Mouse (Mus musculus) CH12.LX (cell line): ENCODE data around the gene Ankrd60. TPM values are rescaled to one million over a fixed set of nuclear protein-coding genes. Genes with fewer than 3 reads are reported as not detected.

Experiments used
- DNase-seq: peaks from one replicate; pipeline ENCODE4 v3.0.0-alpha.2; 2013; ENCODE audit errors: extremely low read depth
- H3K27ac ChIP-seq: 2 replicates; pipeline ENCODE4 v1.5.1; 2012; ENCODE audit warnings: low read depth, mild to moderate bottlenecking, control low read depth, moderate library complexity; ENCODE audit not compliant: insufficient read depth
- H3K27me3 ChIP-seq: replicated peaks from 2 replicates; pipeline ENCODE3; 2012; ENCODE audit warnings: inconsistent platforms
- H3K36me3 ChIP-seq, 2 experiments: replicated peaks in 1 of 2; 2 replicates each; pipeline versions ENCODE3 to v1.6.1; 2012; ENCODE audit warnings: inconsistent platforms in 1 of 2, low read length in 1 of 2, mild to moderate bottlenecking in 1 of 2, mixed read lengths in 1 of 2, moderate library complexity in 1 of 2; ENCODE audit not compliant: control insufficient read depth in 1 of 2, insufficient read depth in 1 of 2
- H3K4me1 ChIP-seq, 2 experiments: 2 replicates each; pipeline ENCODE4 v1.6.1; 2012; ENCODE audit warnings: inconsistent platforms in 1 of 2, moderate library complexity in 1 of 2; ENCODE audit not compliant: insufficient read depth in 2 of 2, control insufficient read depth in 1 of 2
- H3K4me2 ChIP-seq: 2 replicates; pipeline ENCODE4 v1.6.1; 2012; ENCODE audit warnings: low read depth, mild to moderate bottlenecking, control low read depth; ENCODE audit not compliant: poor library complexity, insufficient read depth, severe bottlenecking
- H3K4me3 ChIP-seq, 3 experiments: fragments of 150-350 bp in 1 of 3; sonication (generic) in 1 of 3; replicated peaks in 1 of 3; 2 replicates each; pipeline versions ENCODE3 to v1.5.1; 2011 to 2012; ENCODE audit warnings: low read depth in 2 of 3, low read length in 2 of 3, mild to moderate bottlenecking in 2 of 3, moderate library complexity in 2 of 3, control low read depth in 1 of 3, improper control_type of control experiment in 1 of 3, inconsistent platforms in 1 of 3, mixed read lengths in 1 of 3; ENCODE audit not compliant: poor library complexity in 1 of 3
- H3K79me2 ChIP-seq: replicated peaks from 2 replicates; pipeline ENCODE4 v1.6.1; 2012; ENCODE audit warnings: mild to moderate bottlenecking, moderate library complexity; ENCODE audit not compliant: control insufficient read depth, poor library complexity, insufficient read depth, severe bottlenecking; ENCODE audit errors: extremely low read depth
- H3K9ac ChIP-seq: 2 replicates; pipeline ENCODE4 v1.6.1; 2012; ENCODE audit warnings: low read depth, mild to moderate bottlenecking, control low read depth, moderate library complexity; ENCODE audit not compliant: insufficient read depth
- H3K9me3 ChIP-seq: replicated peaks from 2 replicates; pipeline ENCODE3; 2012; ENCODE audit warnings: low read length, inconsistent platforms, mixed read lengths
- BHLHE40 ChIP-seq: IDR thresholded peaks from 2 replicates; pipeline ENCODE4 v1.6.1; 2011; ENCODE audit warnings: mild to moderate bottlenecking, low read depth, low read length, improper control_type of control experiment
- CHD1 ChIP-seq: IDR thresholded peaks from 2 replicates; pipeline ENCODE4 v1.6.1; 2012; ENCODE audit warnings: low read depth, low read length, improper control_type of control experiment, inconsistent platforms
- CHD2 ChIP-seq: IDR thresholded peaks from 2 replicates; pipeline ENCODE4 v1.6.1; 2011; ENCODE audit warnings: low read length, improper control_type of control experiment
- E2F4 ChIP-seq: IDR thresholded peaks from 2 replicates; pipeline ENCODE4 v1.6.1; 2011; ENCODE audit warnings: low read depth, low read length, improper control_type of control experiment; ENCODE audit not compliant: insufficient replicate concordance
- ELF1 ChIP-seq: IDR thresholded peaks from 2 replicates; pipeline ENCODE4 v1.6.1; 2014; ENCODE audit warnings: low read depth, mild to moderate bottlenecking, inconsistent platforms, low read length, improper control_type of control experiment
- ETS1 ChIP-seq: conservative IDR thresholded peaks from 2 replicates; pipeline ENCODE4 v1.6.1; 2012; ENCODE audit warnings: low read depth, mild to moderate bottlenecking, inconsistent platforms, low read length, improper control_type of control experiment, moderate library complexity
- HCFC1 ChIP-seq: IDR thresholded peaks from 2 replicates; pipeline ENCODE4 v1.6.1; 2012; ENCODE audit warnings: low read depth, mild to moderate bottlenecking, inconsistent platforms, low read length, improper control_type of control experiment
- IRF4 ChIP-seq: IDR thresholded peaks from 2 replicates; pipeline ENCODE4 v1.6.1; 2014; ENCODE audit warnings: low read depth, mild to moderate bottlenecking, inconsistent platforms, low read length, improper control_type of control experiment
- JUN ChIP-seq: IDR thresholded peaks from 2 replicates; pipeline ENCODE4 v1.6.1; 2011; ENCODE audit warnings: low read depth, mild to moderate bottlenecking, low read length, improper control_type of control experiment, moderate library complexity; ENCODE audit not compliant: insufficient read depth
- JUND ChIP-seq: conservative IDR thresholded peaks from 2 replicates; pipeline ENCODE4 v1.6.1; 2011; ENCODE audit warnings: low read depth, low read length, improper control_type of control experiment
- NRF1 ChIP-seq: IDR thresholded peaks from 2 replicates; pipeline ENCODE4 v1.6.1; 2014; ENCODE audit warnings: low read depth, mild to moderate bottlenecking, inconsistent platforms, low read length, improper control_type of control experiment, moderate library complexity
- SMC3 ChIP-seq: IDR thresholded peaks from 2 replicates; pipeline ENCODE4 v1.6.1; 2011; ENCODE audit warnings: low read depth, low read length, improper control_type of control experiment
- USF1 ChIP-seq: IDR thresholded peaks from 2 replicates; pipeline ENCODE4 v1.6.1; 2014; ENCODE audit warnings: low read depth, mild to moderate bottlenecking, inconsistent platforms, low read length, improper control_type of control experiment
- USF2 ChIP-seq: conservative IDR thresholded peaks from 2 replicates; pipeline ENCODE4 v1.6.1; 2011; ENCODE audit warnings: low read depth, low read length, improper control_type of control experiment
- dilution Hi-C: fragments of 300-500 bp; cut with MboI; formaldehyde crosslinking; loops from 2 replicates; pipeline ENCODE4 v1.14.3; 2020; ENCODE audit warnings: low sequenced_read_pairs; ENCODE audit not compliant: extremely low pct_unique_long_range_greater_than_20kb, extremely low pct_ligation_motif_present
- in situ Hi-C: fragments of 300-500 bp; cut with MboI; formaldehyde crosslinking; loops from 3 replicates; pipeline ENCODE4 v1.14.3; 2019; ENCODE audit warnings: low sequenced_read_pairs, low pct_ligation_motif_present, low pct_unique_long_range_greater_than_20kb, mixed read lengths
- polyA plus RNA-seq: library from polyadenylated mRNA; unstranded; fragments of >175 nt; gene quantifications from 2 replicates; pipeline ENCODE4 v1.2.1, GENCODE M21; 2012; ENCODE audit warnings: low read depth; ENCODE audit not compliant: insufficient read length
- total RNA-seq, 2 experiments: library from RNA; depleted of rRNA; stranded (reverse); fragments of 300-350 nt in 1 of 2; fragments of >200 nt in 1 of 2; gene quantifications; 2 replicates each; pipeline ENCODE4 v1.2.3; 2012 to 2014

Ankrd60 gene
- not detected in 2 replicates for total RNA-seq (2012; rRNA removed)
- total RNA-seq (2014; rRNA removed): not detected in 2 replicates
- polyA plus RNA-seq: not detected in 2 replicates

- Histone ChIP-seq H3K36me3 (no peaks in the 10 kb centered on the region), H3K9ac (no peak within 1 kb of the TSS), H3K4me3 (no peak within 1 kb of the TSS), H3K27me3 (peaks cover 33% of the 10 kb centered on the region), H3K79me2 (no peaks in the 10 kb centered on the region), H3K9me3 (no peaks in the 10 kb centered on the region), H3K4me2 (no peak within 1 kb of the TSS), H3K4me1 (no peaks in the 10 kb centered on the region), H3K27ac (no peak within 1 kb of the TSS)
- in situ Hi-C loops: no loop called here
- dilution Hi-C loops: no loop called here
- DNase-seq: no peak
- no peak for TF ChIP-seq E2F4
- TF ChIP-seq USF1: no peak
- no peak for TF ChIP-seq USF2
- no peak for TF ChIP-seq HCFC1
- no peak for TF ChIP-seq IRF4
- no peak for TF ChIP-seq NRF1
- no peak for TF ChIP-seq JUND
- TF ChIP-seq SMC3: no peak
- no peak for TF ChIP-seq JUN
- no peak for TF ChIP-seq ETS1
- no peak for TF ChIP-seq CHD1
- TF ChIP-seq, all 38 proteins: peak for 0
These were observed at the start of gene Ankrd60 for GRCm38 (mm10) chr2:173577669-173578557. Gene Ankrd60, minus strand, starts transcription at chr2:173578365.

GRCm38 (mm10) chr2:173625786-173626185 lies 47.6 kb upstream of the Ankrd60 start:
- in situ Hi-C loops: no loop called here
- TF ChIP-seq ELF1: no peak
- TF ChIP-seq BHLHE40: no peak
- TF ChIP-seq CHD2: no peak
- TF ChIP-seq, all 38 proteins: peak for 0
- peaks cover 0 to 5% of the 10 kb centered on the region in 2 experiments for H3K36me3 ChIP-seq
- H3K4me3 ChIP-seq: no peak overlapping the region
- no peaks in the 10 kb centered on the region for H3K79me2 ChIP-seq
- H3K4me2 ChIP-seq: no peak overlapping the region
- no peaks in the 10 kb centered on the region for H3K9me3 ChIP-seq
- H3K9ac ChIP-seq: no peak overlapping the region
- dilution Hi-C loops: no loop called here
- no peaks in the 10 kb centered on the region for H3K27me3 ChIP-seq
- no peak for DNase-seq
- H3K4me1 ChIP-seq: 0 out of 4 replicates have a peak, but pooled peaks cover 0 to 3% of the 10 kb centered on the region in 2 experiments
- no peak overlapping the region for H3K27ac ChIP-seq
